Mouse (Mus musculus): ENCODE data around the gene Slc25a12.

- TF ChIP-seq CTCF (IDR thresholded peaks at IDR 0.05; ENCODE audit: control insufficient read depth, insufficient read depth, insufficient replicate concordance, low read depth, low read length) = no peak
- no peak for TF ChIP-seq POLR2A (IDR thresholded peaks at IDR 0.05; ENCODE audit: control insufficient read depth, low read depth, low read length)
These were observed 119.5 kb downstream of the Slc25a12 start for GRCm38 (mm10) chr2:71248071-71248470.

All from testis, adult 2 months (tissue).